Mouse (Mus musculus): Measurements from ENCODE around the gene Bbof1.

- no peak for TF ChIP-seq CTCF (IDR thresholded peaks at IDR 0.05; ENCODE audit: low read depth, low read length)
- TF ChIP-seq POLR2A (IDR thresholded peaks at IDR 0.05; ENCODE audit: borderline replicate concordance, low read depth, low read length) = no peak
Observed at GRCm38 (mm10) chr12:84388097-84388496, 20.8 kb upstream of the Bbof1 start.
